Mouse (Mus musculus) liver, embryonic 14.5 days (tissue): ENCODE measurements around the gene Mgat2. TPM values are rescaled to one million over a fixed set of nuclear protein-coding genes. Genes with fewer than 3 reads are reported as not detected.

Experiments
- ATAC-seq: fragments of 200-750 bp; cut with Nextera tagmentation; 2 replicates; pipeline ENCODE4 v1.8.0; 2017; ENCODE audit warnings: moderate number of reproducible peaks, mild to moderate bottlenecking, moderate library complexity; ENCODE audit not compliant: insufficient read depth
- DNase-seq, 3 experiments: peaks; one replicate each; pipeline ENCODE4 v3.0.0-alpha.2; 2012 to 2013; ENCODE audit warnings: low read depth in 3 of 3, low spot score in 3 of 3
- H3K27ac ChIP-seq: fragments of 300-500 bp; sonication (generic); 2 replicates; pipeline ENCODE4 v1.5.1; 2014; ENCODE audit warnings: moderate library complexity, mild to moderate bottlenecking, control low read depth, inconsistent platforms
- H3K27me3 ChIP-seq: fragments of 300-500 bp; sonication (generic); 2 replicates; pipeline ENCODE4 v1.6.1; 2014; ENCODE audit warnings: mild to moderate bottlenecking, low read length, moderate library complexity; ENCODE audit not compliant: control insufficient read depth, insufficient read depth
- H3K36me3 ChIP-seq: fragments of 300-500 bp; sonication (generic); replicated peaks from 2 replicates; pipeline ENCODE4 v1.6.1; 2014; ENCODE audit warnings: low read depth; ENCODE audit not compliant: control insufficient read depth, insufficient read depth
- H3K4me1 ChIP-seq, 2 experiments: fragments of 200-500 bp in 1 of 2; fragments of 300-500 bp in 1 of 2; sonication (generic) in 1 of 2; replicated peaks; 2 replicates each; pipeline ENCODE4 v1.6.1; 2012 to 2014; ENCODE audit warnings: antibody characterized with exemption in 1 of 2, inconsistent platforms in 1 of 2, low read length in 1 of 2; ENCODE audit not compliant: control insufficient read depth in 2 of 2, insufficient read depth in 2 of 2
- H3K4me2 ChIP-seq: fragments of 300-500 bp; sonication (generic); 2 replicates; pipeline ENCODE4 v1.6.1; 2014; ENCODE audit warnings: low read depth, mild to moderate bottlenecking, control low read depth, moderate library complexity
- H3K4me3 ChIP-seq, 2 experiments: fragments of 200-500 bp in 1 of 2; fragments of 300-500 bp in 1 of 2; sonication (generic) in 1 of 2; 2 replicates each; pipeline ENCODE4 v1.5.1; 2012 to 2014; ENCODE audit warnings: low read depth in 2 of 2, low read length in 2 of 2, mild to moderate bottlenecking in 2 of 2, control low read depth in 1 of 2, inconsistent platforms in 1 of 2, moderate library complexity in 1 of 2; ENCODE audit not compliant: insufficient read depth in 1 of 2
- H3K9ac ChIP-seq: fragments of 300-500 bp; sonication (generic); replicated peaks from 2 replicates; pipeline ENCODE4 v1.6.1; 2014; ENCODE audit warnings: mild to moderate bottlenecking, control low read depth, moderate library complexity
- H3K9me3 ChIP-seq: fragments of 300-500 bp; sonication (generic); 2 replicates; pipeline ENCODE4 v1.6.1; 2016; ENCODE audit warnings: low read length, mixed read lengths; ENCODE audit not compliant: control insufficient read depth
- CTCF ChIP-seq: IDR thresholded peaks from 2 replicates; pipeline ENCODE4 v1.5.1; 2016; ENCODE audit warnings: antibody characterized with exemption, low read depth, control low read depth
- EP300 ChIP-seq: IDR thresholded peaks from 2 replicates; pipeline ENCODE4 v1.6.1; 2016; ENCODE audit warnings: antibody characterized with exemption, low read depth
- WGBS: fragments of 180-500 bp; shearing (Covaris S2); extraction: QIAGEN DNeasy Blood & Tissue Kit; methylation state at CpG from one replicate; pipeline ENCODE4 v1.1.7; 2014; ENCODE audit not compliant: insufficient replicate concordance; 5-methylcytosine and 5-hydroxymethylcytosine counted together
- polyA plus RNA-seq, 2 experiments: library from polyadenylated mRNA; depleted of rRNA in 1 of 2; stranded (reverse) in 1 of 2; unstranded in 1 of 2; fragments of >200 nt; fragmentation: Nextera tagmentation in 1 of 2; extraction: Ambion mirVana in 1 of 2; gene quantifications; 2 replicates each; pipeline versions ENCODE4 v1.2.1 to v1.2.3; 2012 to 2014

The Mgat2 gene
- polyA plus RNA-seq, 2 experiments = 11.0 to 23.3 TPM

- DNase-seq (no peak), ATAC-seq (no peak)
- peaks cover 13 to 17% of the 10 kb centered on the region in 2 experiments for H3K4me1 ChIP-seq
- no peaks in the 10 kb centered on the region for H3K27me3 ChIP-seq
- WGBS = 83% methylated on average over 9 of the region's 9 CpGs
- H3K4me2 ChIP-seq = no peak overlapping the region
- H3K9ac ChIP-seq = no peak overlapping the region
- no peak overlapping the region for H3K27ac ChIP-seq
- TF ChIP-seq CTCF (no peak), EP300 (no peak)
- no peak overlapping the region for H3K4me3 ChIP-seq
- peaks cover 27% of the 10 kb centered on the region for H3K36me3 ChIP-seq
- no peaks in the 10 kb centered on the region for H3K9me3 ChIP-seq
Measured at GRCm38 (mm10) chr12:69190074-69190473, 6.1 kb downstream of the Mgat2 start.

GRCm38 (mm10) chr12:69190522-69190921 is 6.6 kb downstream of the Mgat2 start:
- WGBS = 90% methylated on average over 1 of the region's 1 CpGs
- no peaks in the 10 kb centered on the region for H3K27me3 ChIP-seq
- H3K9me3 ChIP-seq = no peaks in the 10 kb centered on the region
- H3K4me2 ChIP-seq = no peak overlapping the region
- no peak overlapping the region for H3K27ac ChIP-seq
- TF ChIP-seq CTCF (peak; percentile 45), EP300 (no peak)
- no peak overlapping the region for H3K9ac ChIP-seq
- DNase-seq (no peak), ATAC-seq (no peak)
- no peak overlapping the region for H3K4me3 ChIP-seq
- peaks cover 27% of the 10 kb centered on the region for H3K36me3 ChIP-seq
- peaks cover 8 to 12% of the 10 kb centered on the region in 2 experiments for H3K4me1 ChIP-seq

GRCm38 (mm10) chr12:69191396-69191795 is 7.4 kb downstream of the Mgat2 start:
- H3K36me3 ChIP-seq = peaks cover 27% of the 10 kb centered on the region
- no peak overlapping the region for H3K27ac ChIP-seq
- H3K4me2 ChIP-seq = no peak overlapping the region
- peaks cover 5 to 10% of the 10 kb centered on the region in 2 experiments for H3K4me1 ChIP-seq
- TF ChIP-seq CTCF (no peak), EP300 (no peak)
- WGBS = 72% methylated on average over 5 of the region's 5 CpGs
- no peaks in the 10 kb centered on the region for H3K27me3 ChIP-seq
- no peak overlapping the region for H3K4me3 ChIP-seq
- H3K9me3 ChIP-seq = no peaks in the 10 kb centered on the region
- no peak for DNase-seq
- no peak for ATAC-seq
- no peak overlapping the region for H3K9ac ChIP-seq

GRCm38 (mm10) chr12:69192637-69193036 is 8.7 kb downstream of the Mgat2 start:
- TF ChIP-seq CTCF = no peak
- no peak for TF ChIP-seq EP300

GRCm38 (mm10) chr12:69196444-69197377 is 12.8 kb downstream of the Mgat2 start, which contains the start of gene Gm49383:
TSS of gene Gm49383 (minus strand) at chr12:69197104.
- ATAC-seq = peak; percentile 71
- peak; percentile 59 to 62 (median 60) for DNase-seq
- H3K9ac ChIP-seq = peak within 1 kb of the TSS; percentile 70
- H3K27me3 ChIP-seq = no peaks in the 10 kb centered on the region
- H3K36me3 ChIP-seq = peaks cover 24% of the 10 kb centered on the region
- peak within 1 kb of the TSS; percentile 83 to 95 for H3K4me3 ChIP-seq
- WGBS = under 1% methylated on average over 75 of the region's 75 CpGs
- H3K27ac ChIP-seq = peak within 1 kb of the TSS; percentile 67
- H3K4me2 ChIP-seq = peak within 1 kb of the TSS; percentile 99
- no peaks in the 10 kb centered on the region for H3K9me3 ChIP-seq
- TF ChIP-seq CTCF = no peak
- TF ChIP-seq EP300 = no peak
- H3K4me1 ChIP-seq = peaks cover 6 to 7% of the 10 kb centered on the region in 2 experiments; a peak in 3 of 4 replicates

More at GRCm38 (mm10) chr12:69192637-69193036, 8.7 kb downstream of the Mgat2 start:
- Histone ChIP-seq H3K27ac (no peak overlapping the region), H3K9ac (no peak overlapping the region), H3K9me3 (no peaks in the 10 kb centered on the region), H3K4me2 (no peak overlapping the region), H3K4me3 (no peak overlapping the region), H3K36me3 (peaks cover 27% of the 10 kb centered on the region), H3K4me1 (peaks cover 0 to 2% of the 10 kb centered on the region in 2 experiments; a peak in 1 of 4 replicates), H3K27me3 (no peaks in the 10 kb centered on the region)
- 90% methylated on average over 2 of the region's 2 CpGs for WGBS
- DNase-seq = no peak
- ATAC-seq = no peak
